Mouse (Mus musculus) small intestine, adult 2 months (tissue): Measurements from ENCODE around the gene Mamdc2. TPM values are rescaled to one million over a fixed set of nuclear protein-coding genes. Genes with fewer than 3 reads are reported as not detected.

Source experiments
- H3K27ac ChIP-seq: fragments of 200-500 bp; 2 replicates; pipeline ENCODE4 v1.5.1; 2012; ENCODE audit warnings: low read depth, low read length, control low read depth, inconsistent platforms; ENCODE audit not compliant: insufficient read depth
- H3K27me3 ChIP-seq: fragments of 200-500 bp; 2 replicates; pipeline ENCODE4 v1.6.1; 2012; ENCODE audit warnings: mild to moderate bottlenecking, moderate library complexity, low read length, inconsistent platforms; ENCODE audit not compliant: control insufficient read depth, insufficient read depth
- H3K36me3 ChIP-seq: fragments of 200-500 bp; 2 replicates; pipeline ENCODE4 v1.6.1; 2012; ENCODE audit warnings: mild to moderate bottlenecking, low read length, control low read depth, inconsistent platforms; ENCODE audit not compliant: control insufficient read depth, insufficient read depth
- H3K4me1 ChIP-seq: fragments of 200-500 bp; 2 replicates; pipeline ENCODE4 v1.6.1; 2012; ENCODE audit warnings: low read length, inconsistent platforms, mixed read lengths; ENCODE audit not compliant: control insufficient read depth, insufficient read depth, insufficient read length
- H3K4me3 ChIP-seq: fragments of 200-500 bp; 2 replicates; pipeline ENCODE4 v1.5.1; 2012; ENCODE audit warnings: low read depth, mild to moderate bottlenecking, control low read depth, inconsistent platforms, low read length, moderate library complexity
- CTCF ChIP-seq: fragments of 200-500 bp; IDR thresholded peaks from 2 replicates; pipeline ENCODE4 v1.5.1; 2012; ENCODE audit warnings: low read depth, mild to moderate bottlenecking, control low read depth, inconsistent platforms, low read length, moderate library complexity, mixed read lengths; ENCODE audit not compliant: insufficient replicate concordance, insufficient read length; ENCODE audit errors: extremely low read depth
- POLR2A ChIP-seq: fragments of 200-500 bp; IDR thresholded peaks from 2 replicates; pipeline ENCODE4 v1.6.1; 2012; ENCODE audit warnings: low read depth, mild to moderate bottlenecking, control low read depth, inconsistent platforms, low read length, moderate library complexity
- WGBS: fragments of 180-500 bp; shearing (Covaris S2); methylation state at CpG from one replicate; pipeline ENCODE4 v1.1.7; 2018; 5-methylcytosine and 5-hydroxymethylcytosine counted together
- polyA plus RNA-seq: library from polyadenylated mRNA; depleted of rRNA; stranded (reverse); fragments of >200 nt; gene quantifications from 2 replicates; pipeline ENCODE4 v1.2.3, GENCODE M21; 2012; rRNA removed

Gene Mamdc2
- polyA plus RNA-seq, 1 experiment, result 1.8 TPM

DNA sequence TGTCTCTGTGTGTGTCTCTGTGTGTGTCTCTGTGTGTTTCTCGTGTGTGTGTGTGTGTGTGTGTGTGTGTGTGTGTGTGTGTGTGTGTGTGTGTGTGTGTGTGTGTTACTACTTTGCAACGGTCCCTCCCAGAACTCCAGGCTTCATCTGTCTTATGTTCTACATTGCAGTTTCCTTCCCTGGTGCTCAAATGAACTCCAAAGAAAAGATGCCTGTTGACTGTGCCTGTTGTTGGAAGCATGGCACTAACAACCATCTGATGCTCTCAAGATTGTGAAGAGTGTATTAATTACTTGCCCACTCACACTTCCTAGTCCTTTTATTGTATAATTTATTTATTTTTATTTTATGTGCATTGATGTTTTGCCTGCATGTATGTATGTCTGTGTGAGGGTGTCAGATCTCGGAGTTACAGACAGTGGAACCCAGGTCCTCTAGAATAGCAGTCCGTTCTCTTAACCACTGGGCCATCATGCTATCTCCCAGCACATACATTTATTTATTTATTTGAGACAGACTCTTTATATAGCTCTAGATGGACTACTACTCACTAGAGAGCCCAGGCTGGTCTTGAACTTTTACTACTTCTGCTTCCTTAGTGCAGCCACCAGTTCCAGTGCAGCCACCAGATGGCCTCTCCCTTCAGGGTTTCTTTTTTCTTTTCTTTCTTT, 174.1 kb downstream of the Mamdc2 start:
- TF ChIP-seq POLR2A, result no peak
- no peak for TF ChIP-seq CTCF

GRCm38 (mm10) chr19:23273355-23274053, 174.7 kb downstream of the Mamdc2 start, which contains the start of gene Smc5:
Gene Smc5 (minus strand): TSS chr19:23273897.
- H3K4me3 ChIP-seq, result peak within 1 kb of the TSS; percentile 77
- 0 out of 2 replicates have a peak, but pooled peaks cover 2% of the 10 kb centered on the region for H3K36me3 ChIP-seq
- H3K27me3 ChIP-seq, result no peaks in the 10 kb centered on the region
- H3K4me1 ChIP-seq, result no peaks in the 10 kb centered on the region; the same call in none of the 2 replicates
- under 1% methylated on average over 69 of the region's 69 CpGs for WGBS
- no peak within 1 kb of the TSS for H3K27ac ChIP-seq
- TF ChIP-seq CTCF (no peak), POLR2A (no peak)

More for the DNA sequence above, 174.1 kb downstream of the Mamdc2 start:
- WGBS, result 50% methylated on average over 4 of the region's 4 CpGs
- H3K27me3 ChIP-seq, result no peaks in the 10 kb centered on the region
- H3K4me1 ChIP-seq, result no peaks in the 10 kb centered on the region; the same call in none of the 2 replicates
- H3K27ac ChIP-seq, result no peak overlapping the region
- no peaks in the 10 kb centered on the region for H3K36me3 ChIP-seq
- peak overlapping the region; percentile 77 for H3K4me3 ChIP-seq

DNA sequence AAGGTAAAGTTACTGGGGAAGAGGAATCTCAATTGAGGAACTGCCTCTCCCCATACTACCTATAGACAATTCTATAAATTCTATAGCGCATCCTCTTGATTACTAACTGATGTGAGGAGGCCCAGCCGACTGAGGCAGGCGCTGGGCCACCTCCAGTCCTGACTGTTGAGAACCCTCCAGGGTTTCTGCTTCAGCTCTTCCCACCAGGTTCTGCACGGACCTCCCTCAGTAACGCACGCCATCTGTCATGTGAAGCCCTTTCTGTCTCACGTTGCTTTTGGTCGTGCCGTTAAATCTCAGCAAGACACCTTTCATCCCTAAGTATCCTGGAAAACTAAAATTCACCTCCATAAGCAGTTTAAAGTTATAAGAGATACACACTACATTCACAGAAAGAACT, 191.5 kb downstream of the Mamdc2 start:
- WGBS, result 93% methylated on average over 9 of the region's 9 CpGs
- Histone ChIP-seq H3K4me1 (no peaks in the 10 kb centered on the region), H3K4me3 (no peak overlapping the region), H3K27me3 (no peaks in the 10 kb centered on the region), H3K36me3 (peaks cover 22% of the 10 kb centered on the region), H3K27ac (no peak overlapping the region)
- TF ChIP-seq CTCF, result no peak
- TF ChIP-seq POLR2A, result no peak

Other genes starting within 250 kb of the Mamdc2 start
- gene Smc5, start 174.5 kb downstream of the Mamdc2 start, polyA plus RNA-seq, result 0.55 and 0.68 TPM in 2 replicates
- not detected in 2 replicates for gene 1700028P14Rik, start 204.4 kb upstream of the Mamdc2 start, polyA plus RNA-seq
- gene Ptar1, start 239.0 kb upstream of the Mamdc2 start, polyA plus RNA-seq, result 0.27 and 0.79 TPM in 2 replicates